Mouse (Mus musculus): Measurements from ENCODE around the gene 2310033P09Rik.
"Not testable (repeated sequence)": the region's sequence is repeated elsewhere in the genome, so short reads cannot be mapped to it uniquely, and the experiment has no call there.

GRCm38 (mm10) chr11:59211561-59211960 lies 3.4 kb downstream of the 2310033P09Rik start:
- TF ChIP-seq CTCF (IDR thresholded peaks at IDR 0.05; ENCODE audit: extremely low read depth, insufficient read length, insufficient replicate concordance, low read depth, low read length); POLR2A (IDR thresholded peaks at IDR 0.05; ENCODE audit: low read depth, low read length): not testable (repeated sequence)
